Mouse (Mus musculus) thymus, adult 2 months (tissue): ENCODE measurements around the gene Lmf2.

ENCODE experiments used
- CTCF ChIP-seq: fragments of 200-500 bp; IDR thresholded peaks from 2 replicates; pipeline ENCODE4 v1.5.1; 2012; ENCODE audit warnings: mild to moderate bottlenecking, control low read depth, low read length, moderate library complexity, borderline replicate concordance; ENCODE audit not compliant: control insufficient read depth, poor library complexity, insufficient read depth; ENCODE audit errors: extremely low read depth
- POLR2A ChIP-seq: fragments of 200-500 bp; IDR thresholded peaks from 2 replicates; pipeline ENCODE4 v1.6.1; 2012; ENCODE audit warnings: mild to moderate bottlenecking, low read length, control low read depth, moderate library complexity; ENCODE audit not compliant: control insufficient read depth, poor library complexity, insufficient read depth; ENCODE audit errors: extremely low read depth

- no peak for TF ChIP-seq CTCF
- no peak for TF ChIP-seq POLR2A
Observed at GRCm38 (mm10) chr15:89351302-89351701, 4.2 kb downstream of the Lmf2 start.
